Mouse (Mus musculus): ENCODE results near the gene Kcnk5. TPM values are rescaled to one million over a fixed set of nuclear protein-coding genes. Genes with fewer than 3 reads are reported as not detected.

The Kcnk5 gene
- total and polyA plus RNA-seq, 3 experiments = 8.7 to 12.5 (median 11.7) TPM

GRCm38 (mm10) chr14:20162686-20163085 lies 18.9 kb downstream of the Kcnk5 start:
- no peak for TF ChIP-seq RAD21 (IDR thresholded peaks at IDR 0.05; ENCODE audit: low read depth, low read length)
- TF ChIP-seq PAX5 (IDR thresholded peaks at IDR 0.05; ENCODE audit: low read length) = no peak
- no peak for TF ChIP-seq ETS1 (conservative IDR thresholded peaks at IDR 0.05; ENCODE audit: low read depth, low read length)
- no peak for TF ChIP-seq ZC3H11A (IDR thresholded peaks at IDR 0.05; ENCODE audit: low read depth, low read length)
- no peak for TF ChIP-seq ZNF384 (IDR thresholded peaks at IDR 0.05; ENCODE audit: low read depth, low read length)
- Histone ChIP-seq H3K79me2 (replicated peaks; ENCODE audit: control insufficient read depth, extremely low read depth, insufficient read depth, poor library complexity, severe bottlenecking) (peaks cover 9% of the 10 kb centered on the region; the same call in 1 of the 2 replicates), H3K9me3 (replicated peaks; ENCODE audit: low read length) (no peaks in the 10 kb centered on the region), H3K27me3 (replicated peaks) (no peaks in the 10 kb centered on the region), H3K4me1 (ENCODE audit: control insufficient read depth in 1 of 2, insufficient read depth in 2 of 2) (peaks cover 16 to 76% of the 10 kb centered on the region in 2 experiments), H3K4me2 (ENCODE audit: insufficient read depth, low read depth, poor library complexity, severe bottlenecking) (no peak overlapping the region), H3K36me3 (replicated peaks in 1 of 2; ENCODE audit: control insufficient read depth in 1 of 2, insufficient read depth in 1 of 2, low read length in 1 of 2) (peaks cover 2 to 65% of the 10 kb centered on the region in 2 experiments), H3K9ac (ENCODE audit: insufficient read depth, low read depth) (no peak overlapping the region), H3K4me3 (replicated peaks in 1 of 3; ENCODE audit: low read depth in 2 of 3, low read length in 2 of 3, poor library complexity in 1 of 3) (no peak overlapping the region), H3K27ac (ENCODE audit: insufficient read depth, low read depth) (no peak overlapping the region)
- DNase-seq (ENCODE audit: extremely low read depth) = no peak
- dilution Hi-C loops (cut with MboI; ENCODE audit: extremely low pct_ligation_motif_present, extremely low pct_unique_long_range_greater_than_20kb, low sequenced_read_pairs) (no loop called here), in situ Hi-C loops (cut with MboI; ENCODE audit: low pct_ligation_motif_present, low pct_unique_long_range_greater_than_20kb, low sequenced_read_pairs) (no loop called here)

- H3K36me3 ChIP-seq (replicated peaks in 1 of 2; ENCODE audit: control insufficient read depth in 1 of 2, insufficient read depth in 1 of 2, low read length in 1 of 2) = peaks cover 2 to 56% of the 10 kb centered on the region in 2 experiments
- dilution Hi-C loops (cut with MboI; ENCODE audit: extremely low pct_ligation_motif_present, extremely low pct_unique_long_range_greater_than_20kb, low sequenced_read_pairs) = no loop called here
- no peak for TF ChIP-seq E2F4 (IDR thresholded peaks at IDR 0.05; ENCODE audit: insufficient replicate concordance, low read depth, low read length)
- TF ChIP-seq MXI1 (IDR thresholded peaks at IDR 0.05; ENCODE audit: low read depth, low read length) = no peak
- no peak for TF ChIP-seq POLR2AphosphoS2 (IDR thresholded peaks at IDR 0.05; ENCODE audit: low read depth, low read length)
These were observed 22.6 kb downstream of the Kcnk5 start for GRCm38 (mm10) chr14:20158727-20159681.

GRCm38 (mm10) chr14:20157595-20157994 lies 24.0 kb downstream of the Kcnk5 start:
- TF ChIP-seq TCF12 (IDR thresholded peaks at IDR 0.05; ENCODE audit: low read depth, low read length) (no peak), E2F4 (IDR thresholded peaks at IDR 0.05; ENCODE audit: insufficient replicate concordance, low read depth, low read length) (no peak), CHD2 (IDR thresholded peaks at IDR 0.05; ENCODE audit: low read length) (no peak), CTCF (conservative IDR thresholded peaks at IDR 0.05 in 1 of 2, IDR thresholded peaks at IDR 0.05 in 1 of 2; ENCODE audit: low read depth in 2 of 2, low read length in 2 of 2) (no peak), POLR2A (IDR thresholded peaks at IDR 0.05; ENCODE audit: low read depth, low read length) (no peak), BHLHE40 (IDR thresholded peaks at IDR 0.05; ENCODE audit: low read depth, low read length) (no peak), ZKSCAN1 (IDR thresholded peaks at IDR 0.05; ENCODE audit: borderline replicate concordance, low read depth, low read length) (no peak)
- no peak overlapping the region for H3K4me2 ChIP-seq (ENCODE audit: insufficient read depth, low read depth, poor library complexity, severe bottlenecking)
- peaks cover 7% of the 10 kb centered on the region; the same call in 1 of the 2 replicates for H3K79me2 ChIP-seq (replicated peaks; ENCODE audit: control insufficient read depth, extremely low read depth, insufficient read depth, poor library complexity, severe bottlenecking)
- no peak overlapping the region for H3K27ac ChIP-seq (ENCODE audit: insufficient read depth, low read depth)
- in situ Hi-C loops (cut with MboI; ENCODE audit: low pct_ligation_motif_present, low pct_unique_long_range_greater_than_20kb, low sequenced_read_pairs) (no loop called here), dilution Hi-C loops (cut with MboI; ENCODE audit: extremely low pct_ligation_motif_present, extremely low pct_unique_long_range_greater_than_20kb, low sequenced_read_pairs) (no loop called here)
- no peak overlapping the region for H3K4me3 ChIP-seq (replicated peaks in 1 of 3; ENCODE audit: low read depth in 2 of 3, low read length in 2 of 3, poor library complexity in 1 of 3)
- DNase-seq (ENCODE audit: extremely low read depth) = no peak
- H3K9me3 ChIP-seq (replicated peaks; ENCODE audit: low read length) = no peaks in the 10 kb centered on the region
- peaks cover 23 to 57% of the 10 kb centered on the region in 2 experiments for H3K4me1 ChIP-seq (ENCODE audit: control insufficient read depth in 1 of 2, insufficient read depth in 2 of 2)
- peaks cover 2 to 52% of the 10 kb centered on the region in 2 experiments for H3K36me3 ChIP-seq (replicated peaks in 1 of 2; ENCODE audit: control insufficient read depth in 1 of 2, insufficient read depth in 1 of 2, low read length in 1 of 2)
- no peaks in the 10 kb centered on the region for H3K27me3 ChIP-seq (replicated peaks)
- H3K9ac ChIP-seq (ENCODE audit: insufficient read depth, low read depth) = no peak overlapping the region

More at GRCm38 (mm10) chr14:20158727-20159681, 22.6 kb downstream of the Kcnk5 start:
- in situ Hi-C loops (cut with MboI; ENCODE audit: low pct_ligation_motif_present, low pct_unique_long_range_greater_than_20kb, low sequenced_read_pairs) = no loop called here
- Histone ChIP-seq H3K4me2 (ENCODE audit: insufficient read depth, low read depth, poor library complexity, severe bottlenecking) (no peak overlapping the region), H3K4me3 (replicated peaks in 1 of 3; ENCODE audit: low read depth in 2 of 3, low read length in 2 of 3, poor library complexity in 1 of 3) (no peak overlapping the region), H3K4me1 (ENCODE audit: control insufficient read depth in 1 of 2, insufficient read depth in 2 of 2) (peaks cover 23 to 71% of the 10 kb centered on the region in 2 experiments), H3K79me2 (replicated peaks; ENCODE audit: control insufficient read depth, extremely low read depth, insufficient read depth, poor library complexity, severe bottlenecking) (peaks cover 7% of the 10 kb centered on the region; the same call in 1 of the 2 replicates), H3K9me3 (replicated peaks; ENCODE audit: low read length) (no peaks in the 10 kb centered on the region), H3K9ac (ENCODE audit: insufficient read depth, low read depth) (no peak overlapping the region), H3K27ac (ENCODE audit: insufficient read depth, low read depth) (no peak overlapping the region), H3K27me3 (replicated peaks) (no peaks in the 10 kb centered on the region)
- DNase-seq (ENCODE audit: extremely low read depth) = no peak

Measured in CH12.LX (cell line).